Mouse (Mus musculus): ENCODE results near the gene Mymk.

Gene Mymk

DNA sequence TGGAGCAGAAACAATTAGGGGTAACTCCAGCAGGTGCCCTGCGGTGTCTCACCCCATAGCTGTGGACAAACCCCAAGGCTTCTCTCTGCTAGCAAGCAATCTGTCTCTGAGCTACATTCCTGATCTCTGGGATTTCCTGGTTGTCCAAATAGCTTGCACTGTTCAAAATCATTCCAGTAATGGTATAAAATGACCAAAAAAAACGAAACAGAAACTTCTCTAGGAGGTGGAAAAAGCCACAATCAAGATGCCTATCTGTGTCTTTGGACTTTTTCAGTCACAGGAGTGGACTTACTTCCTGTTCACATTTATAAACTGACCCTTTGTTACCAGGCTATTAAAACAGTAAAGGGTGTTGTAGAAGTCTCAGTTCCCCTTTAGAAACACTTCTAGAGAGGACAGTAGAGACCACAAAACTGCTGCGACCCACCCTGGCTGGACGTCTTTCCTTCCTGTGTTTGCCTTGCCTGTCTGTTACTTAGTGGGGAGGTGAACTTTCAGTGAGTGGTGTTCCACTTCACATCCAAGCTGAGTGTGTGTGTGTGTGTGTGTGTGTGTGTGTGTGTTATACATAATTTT is 43.5 kb downstream of the Mymk start:
- no peak for DNase-seq

DNA sequence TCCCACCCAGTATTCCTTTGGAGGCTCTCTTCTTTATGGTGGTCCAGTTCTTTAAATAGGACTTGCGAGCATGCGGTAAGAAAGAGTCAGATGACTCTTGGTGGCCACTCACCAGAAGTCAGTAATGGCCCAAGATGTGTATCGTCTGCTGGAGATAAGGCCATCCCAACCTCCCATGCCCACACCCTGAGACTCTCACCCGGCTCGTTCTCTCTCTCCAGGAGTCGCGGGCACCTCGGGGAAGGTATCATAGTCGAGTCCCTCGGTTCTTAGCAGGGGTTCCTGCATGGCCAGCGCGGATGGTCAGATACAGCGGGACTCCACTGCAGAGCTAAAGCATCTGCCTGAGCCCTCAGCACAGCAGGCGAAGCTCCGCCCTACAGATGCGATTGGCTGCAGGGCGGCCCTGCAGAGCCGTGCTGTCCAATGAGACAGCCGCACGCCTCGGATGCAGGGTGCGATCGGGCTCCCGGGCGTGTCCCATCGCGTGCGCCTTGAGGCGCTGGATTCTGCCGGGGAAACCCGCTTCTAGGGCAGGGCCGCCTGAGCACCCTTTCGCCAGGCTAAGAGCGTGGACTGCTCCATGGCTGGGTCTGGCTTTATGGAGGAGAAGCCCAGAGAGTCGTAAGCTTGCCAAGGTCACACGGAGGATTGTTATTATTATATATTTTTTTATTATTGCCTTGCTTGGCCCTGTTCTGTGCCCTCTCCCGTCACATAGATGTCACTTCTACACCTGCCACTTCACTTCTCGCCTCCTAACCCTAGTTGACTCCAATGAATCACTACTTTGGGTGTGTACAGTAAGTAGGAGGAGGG is 44.2 kb downstream of the Mymk start, which contains the start of gene Slc2a6:
Gene Slc2a6, minus strand, starts transcription at position 381 of the 819 bp plus-strand sequence.
- DNase-seq, result peak; percentile 81

DNA sequence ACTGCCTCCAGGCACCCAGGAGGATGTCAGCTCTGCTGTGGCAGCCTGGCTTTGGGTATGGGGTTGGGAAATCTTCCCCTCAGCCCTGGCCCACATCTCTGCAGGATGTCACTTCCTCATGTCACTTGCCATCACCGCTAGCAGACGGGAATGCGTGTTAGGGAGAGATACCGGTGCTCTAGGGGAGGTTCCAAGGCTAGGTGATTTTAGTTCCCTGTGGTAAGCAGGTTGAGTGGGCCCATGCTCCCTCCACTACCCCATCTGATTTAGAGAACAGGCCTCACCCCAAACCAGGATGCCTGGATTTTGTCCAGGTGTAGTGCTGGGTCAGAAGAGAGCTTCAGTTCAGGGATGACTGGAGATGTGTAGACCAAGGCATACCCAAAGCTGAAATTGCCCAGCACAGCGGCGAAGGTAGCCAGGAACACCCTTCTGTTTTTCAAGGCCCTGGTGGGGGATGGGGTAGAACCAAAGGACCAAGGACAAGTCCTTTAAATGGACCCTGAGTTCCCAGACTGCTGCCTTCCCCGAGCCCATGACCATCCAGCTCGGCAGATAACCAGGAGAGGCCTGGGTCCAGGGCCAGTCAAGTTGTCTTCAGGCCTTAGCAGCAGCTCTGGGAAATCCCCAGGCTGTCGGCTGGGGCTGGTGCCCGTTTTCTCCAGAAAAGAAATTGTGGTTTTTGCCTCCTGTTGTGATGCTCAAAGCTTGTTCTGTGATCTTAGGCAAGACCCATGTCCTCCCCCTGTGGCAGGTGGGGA is 44.9 kb downstream of the Mymk start:
- no peak for DNase-seq

- DNase-seq, result no peak
These were observed 45.6 kb downstream of the Mymk start for GRCm38 (mm10) chr2:27026332-27026731.

DNA sequence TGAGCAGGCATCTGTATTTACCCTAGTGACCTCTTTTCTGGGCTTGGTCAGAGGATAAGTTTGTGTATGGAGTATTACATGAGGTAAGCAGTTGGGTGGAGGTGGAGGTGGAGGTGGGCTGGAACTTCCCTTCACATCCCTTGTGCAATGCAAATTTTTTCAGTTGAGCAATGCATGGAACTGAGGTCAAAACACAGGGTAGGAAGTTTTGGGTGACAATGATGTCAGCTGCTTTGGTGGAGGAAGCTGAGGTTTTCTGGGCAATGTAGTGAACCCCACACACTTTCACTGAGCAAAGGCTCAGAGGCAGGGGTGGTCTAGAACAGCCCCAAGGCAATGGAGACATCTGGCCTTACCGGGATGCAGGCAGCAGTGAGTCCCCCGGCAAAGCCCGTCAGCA is 46.4 kb downstream of the Mymk start:
- no peak for DNase-seq

DNA sequence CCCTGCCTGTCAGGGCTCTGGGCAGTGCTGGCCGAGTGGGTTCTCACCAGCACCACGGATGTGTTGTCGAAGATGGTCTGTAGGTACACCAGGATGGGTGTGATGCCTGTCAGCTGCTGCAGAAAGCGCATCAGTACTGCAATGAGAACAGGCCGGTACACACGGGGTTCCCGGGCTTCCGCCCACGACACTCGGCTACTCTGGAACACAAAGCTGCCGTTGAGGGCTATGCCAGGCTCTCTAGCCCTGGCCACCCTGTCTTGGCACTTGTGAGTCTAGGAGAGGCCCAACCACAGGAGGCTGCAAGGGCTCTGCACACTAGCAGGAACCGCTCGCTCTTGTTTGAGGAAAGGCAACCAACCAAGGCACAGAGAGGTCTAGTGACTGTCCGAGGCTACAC is 47.8 kb downstream of the Mymk start:
- DNase-seq, result no peak

GRCm38 (mm10) chr2:27022612-27023011 is 49.4 kb downstream of the Mymk start:
- no peak for DNase-seq

DNA sequence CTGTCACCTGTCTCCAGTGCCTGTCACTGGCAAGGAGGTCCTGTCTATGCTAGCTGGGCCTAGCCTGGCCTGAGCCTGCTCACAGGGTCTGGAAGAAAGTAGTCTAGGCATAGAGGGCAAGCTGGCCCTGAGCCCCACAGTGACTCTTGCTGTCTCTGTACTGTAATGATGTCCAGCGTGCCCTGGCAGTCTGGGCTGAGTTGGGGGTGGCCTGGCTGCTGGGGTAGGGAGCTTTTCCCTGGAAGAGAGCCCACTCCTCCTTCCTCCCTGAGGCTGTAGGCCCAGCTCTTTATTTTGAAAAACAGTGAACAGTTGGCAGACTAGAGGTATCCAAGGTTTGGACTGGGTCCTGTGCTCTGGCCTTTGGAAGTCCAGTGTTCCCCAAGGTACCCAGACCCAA is 50.9 kb downstream of the Mymk start:
- no peak for DNase-seq

DNA sequence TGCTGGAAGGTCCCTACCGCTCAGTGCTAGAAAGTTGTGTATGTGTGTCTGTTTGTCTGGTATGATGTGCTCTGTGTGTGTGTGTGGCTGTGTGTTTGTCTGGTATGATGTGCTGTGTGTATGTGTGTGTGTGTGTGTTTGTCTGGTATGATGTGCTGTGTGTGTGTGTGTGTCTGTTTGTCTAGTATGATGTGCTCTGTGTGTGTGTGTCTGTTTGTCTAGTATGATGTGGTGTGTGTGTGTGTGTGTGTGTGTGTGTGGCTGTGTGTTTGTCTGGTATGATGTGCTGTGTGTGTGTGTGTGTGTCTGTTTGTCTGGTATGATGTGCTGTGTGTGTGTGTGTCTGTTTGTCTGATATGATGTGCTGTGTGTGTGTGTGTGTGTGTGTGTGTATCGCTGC is 52.4 kb downstream of the Mymk start:
- no peak for DNase-seq

DNA sequence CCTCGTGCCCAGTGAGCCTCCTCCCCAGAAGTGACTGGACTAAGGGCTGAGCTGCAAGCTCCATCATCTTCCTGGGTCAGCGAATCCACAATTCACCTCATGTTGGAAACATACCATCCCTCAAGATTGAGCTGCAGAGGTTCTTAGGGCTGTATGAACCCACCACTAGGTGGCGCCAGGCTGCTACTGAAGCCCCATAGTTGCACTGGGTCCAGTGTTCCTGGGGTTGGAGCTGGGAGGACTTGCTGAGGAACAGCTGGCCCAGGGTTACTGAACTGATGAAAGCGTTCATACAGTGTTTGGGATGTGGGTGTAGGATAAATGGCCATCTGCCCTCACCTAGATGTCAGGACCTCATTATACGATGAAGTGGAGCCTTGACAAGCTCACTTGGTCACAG is 54.2 kb downstream of the Mymk start:
- peak; percentile 78 for DNase-seq

Data from kidney, adult 18-20 months (tissue).